Mouse (Mus musculus): Measurements from ENCODE around the gene Ywhah. TPM values are rescaled to one million over a fixed set of nuclear protein-coding genes. Genes with fewer than 3 reads are reported as not detected.

The Ywhah gene
- 15.9 and 17.6 TPM in 2 replicates for polyA plus RNA-seq (2012)

DNA sequence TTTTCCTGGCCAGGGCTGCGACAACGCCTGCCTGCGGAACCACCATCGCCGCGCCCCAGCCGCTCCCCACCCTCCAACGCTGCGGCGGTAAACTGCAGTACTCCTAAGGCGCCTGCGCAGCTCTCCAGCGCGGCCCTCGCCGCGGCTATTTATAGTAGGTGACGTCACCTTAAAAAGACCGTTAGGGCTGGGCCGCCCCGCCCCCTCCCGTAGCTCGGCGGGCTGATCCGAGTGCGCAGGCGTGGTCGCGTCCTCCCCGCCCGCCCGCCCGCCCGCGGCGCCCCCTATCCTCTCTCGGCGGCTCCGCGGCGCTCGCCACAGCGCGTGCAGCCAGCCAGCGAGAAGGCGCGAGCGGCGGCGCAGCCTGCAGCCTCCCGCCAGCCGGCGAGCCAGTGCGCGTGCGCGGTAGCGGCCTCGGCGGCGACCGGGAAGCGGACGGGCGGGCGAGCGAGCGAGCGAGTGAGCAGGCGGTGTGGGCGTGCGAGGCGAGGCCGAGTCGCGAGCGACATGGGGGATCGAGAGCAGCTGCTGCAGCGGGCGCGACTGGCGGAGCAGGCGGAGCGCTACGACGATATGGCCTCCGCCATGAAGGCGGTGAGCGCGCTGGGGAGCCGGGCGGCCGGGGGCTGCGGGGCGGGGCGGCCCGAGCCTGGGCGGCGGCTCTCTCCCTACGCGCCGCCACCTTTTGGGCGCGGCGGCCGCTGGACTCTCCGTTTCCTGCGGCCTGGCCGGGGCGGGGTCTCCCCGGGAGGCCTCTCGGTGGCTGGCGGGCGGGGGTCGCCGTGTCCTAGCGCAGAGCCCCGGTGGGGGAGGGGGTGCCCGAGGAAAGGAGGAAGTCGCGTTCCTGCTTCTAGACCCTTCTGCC lies at the start of gene Ywhah:
Gene Ywhah (plus strand): TSS at position 256 of the 865 bp plus-strand sequence.
- H3K27me3 ChIP-seq (ENCODE audit: control insufficient read depth), result peaks cover under 1% of the 10 kb centered on the region
- H3K36me3 ChIP-seq (ENCODE audit: control insufficient read depth), result peaks cover 40% of the 10 kb centered on the region
- H3K4me1 ChIP-seq (ENCODE audit: control insufficient read depth), result peaks cover 67% of the 10 kb centered on the region
- no peaks in the 10 kb centered on the region for H3K9me3 ChIP-seq (ENCODE audit: control insufficient read depth, low read length)
- H3K4me3 ChIP-seq (replicated peaks), result peak within 1 kb of the TSS; percentile 98
- no peak for TF ChIP-seq GATA1 (IDR thresholded peaks at IDR 0.05; ENCODE audit: low read length)

DNA sequence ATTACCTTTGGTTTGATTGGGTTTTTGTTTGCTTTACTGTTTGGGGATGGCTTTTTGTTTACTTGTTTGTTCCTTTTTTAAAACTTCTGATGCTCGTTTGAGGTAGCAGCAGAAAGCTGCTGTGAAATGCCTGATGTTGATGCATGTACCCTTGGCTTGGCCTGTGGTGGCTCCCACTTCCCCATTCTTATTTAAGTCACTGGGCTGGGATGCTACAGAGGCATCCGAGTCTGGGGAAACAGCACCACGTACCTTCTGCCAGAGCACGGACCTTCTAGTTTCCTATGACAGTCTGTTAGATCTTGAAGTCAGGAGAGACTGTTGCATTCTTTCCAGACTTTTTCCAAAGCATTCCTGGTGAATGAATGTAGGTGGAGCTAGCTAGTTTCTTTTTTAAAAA lies 42.1 kb upstream of the Ywhah start:
- TF ChIP-seq TAL1 (IDR thresholded peaks at IDR 0.05; ENCODE audit: low read length) (no peak), GATA1 (IDR thresholded peaks at IDR 0.05; ENCODE audit: low read length) (no peak)
- H3K9me3 ChIP-seq (ENCODE audit: control insufficient read depth, low read length), result no peaks in the 10 kb centered on the region
- H3K36me3 ChIP-seq (ENCODE audit: control insufficient read depth), result peaks cover 40% of the 10 kb centered on the region
- H3K4me1 ChIP-seq (ENCODE audit: control insufficient read depth), result peaks cover 3% of the 10 kb centered on the region
- H3K27me3 ChIP-seq (ENCODE audit: control insufficient read depth), result no peaks in the 10 kb centered on the region
- H3K4me3 ChIP-seq (replicated peaks), result no peak overlapping the region

- no peaks in the 10 kb centered on the region for H3K9me3 ChIP-seq (ENCODE audit: control insufficient read depth, low read length)
- H3K36me3 ChIP-seq (ENCODE audit: control insufficient read depth), result peaks cover 45% of the 10 kb centered on the region
- no peak overlapping the region for H3K4me3 ChIP-seq (replicated peaks)
- no peaks in the 10 kb centered on the region for H3K27me3 ChIP-seq (ENCODE audit: control insufficient read depth)
- H3K4me1 ChIP-seq (ENCODE audit: control insufficient read depth), result peaks cover 3% of the 10 kb centered on the region
- TF ChIP-seq GATA1 (IDR thresholded peaks at IDR 0.05; ENCODE audit: low read length) (no peak), TAL1 (IDR thresholded peaks at IDR 0.05; ENCODE audit: low read length) (no peak)
Observed at GRCm38 (mm10) chr5:32977179-32977578, 41.4 kb upstream of the Ywhah start.

DNA sequence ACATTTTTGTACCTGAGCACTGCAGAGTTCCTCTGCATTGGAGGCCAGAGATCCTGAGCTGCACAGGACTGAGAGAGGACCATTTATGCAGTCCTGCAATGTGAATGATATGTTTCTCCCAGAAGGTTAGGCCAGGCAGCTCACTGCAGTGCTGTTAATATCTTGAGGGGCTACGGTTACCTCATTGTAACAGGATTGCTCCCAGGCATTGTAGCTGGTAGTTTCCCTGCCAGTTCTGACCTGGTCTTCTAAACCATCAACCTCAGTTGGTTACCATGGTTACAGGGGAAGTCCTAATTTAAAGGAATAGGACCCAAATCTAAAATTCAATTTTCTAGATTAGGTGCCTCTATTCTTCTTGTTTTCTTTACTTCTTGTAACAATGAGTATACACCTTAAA lies 33.2 kb upstream of the Ywhah start:
- H3K36me3 ChIP-seq (ENCODE audit: control insufficient read depth), result peaks cover 53% of the 10 kb centered on the region

GRCm38 (mm10) chr5:32987873-32988272 lies 30.7 kb upstream of the Ywhah start:
- Histone ChIP-seq H3K4me3 (replicated peaks) (no peak overlapping the region), H3K36me3 (ENCODE audit: control insufficient read depth) (peaks cover 39% of the 10 kb centered on the region)
- TF ChIP-seq TAL1 (IDR thresholded peaks at IDR 0.05; ENCODE audit: low read length), result no peak
- no peak for TF ChIP-seq GATA1 (IDR thresholded peaks at IDR 0.05; ENCODE audit: low read length)

More for the DNA sequence above, 33.2 kb upstream of the Ywhah start:
- Histone ChIP-seq H3K27me3 (ENCODE audit: control insufficient read depth) (no peaks in the 10 kb centered on the region), H3K4me1 (ENCODE audit: control insufficient read depth) (no peaks in the 10 kb centered on the region), H3K4me3 (replicated peaks) (no peak overlapping the region), H3K9me3 (ENCODE audit: control insufficient read depth, low read length) (0 out of 2 replicates have a peak, but pooled peaks cover 3% of the 10 kb centered on the region)
- TF ChIP-seq TAL1 (IDR thresholded peaks at IDR 0.05; ENCODE audit: low read length), result no peak
- TF ChIP-seq GATA1 (IDR thresholded peaks at IDR 0.05; ENCODE audit: low read length), result no peak

GRCm38 (mm10) chr5:32989959-32990640 lies 28.5 kb upstream of the Ywhah start:
- no peak overlapping the region for H3K4me3 ChIP-seq (replicated peaks)
- no peaks in the 10 kb centered on the region for H3K9me3 ChIP-seq (ENCODE audit: control insufficient read depth, low read length)
- TF ChIP-seq TAL1 (IDR thresholded peaks at IDR 0.05; ENCODE audit: low read length) (no peak), GATA1 (IDR thresholded peaks at IDR 0.05; ENCODE audit: low read length) (no peak)
- no peaks in the 10 kb centered on the region for H3K27me3 ChIP-seq (ENCODE audit: control insufficient read depth)
- no peaks in the 10 kb centered on the region for H3K4me1 ChIP-seq (ENCODE audit: control insufficient read depth)
- peaks cover 22% of the 10 kb centered on the region for H3K36me3 ChIP-seq (ENCODE audit: control insufficient read depth)

More at GRCm38 (mm10) chr5:32987873-32988272, 30.7 kb upstream of the Ywhah start:
- 0 out of 2 replicates have a peak, but pooled peaks cover 3% of the 10 kb centered on the region for H3K9me3 ChIP-seq (ENCODE audit: control insufficient read depth, low read length)
- no peaks in the 10 kb centered on the region for H3K4me1 ChIP-seq (ENCODE audit: control insufficient read depth)
- no peaks in the 10 kb centered on the region for H3K27me3 ChIP-seq (ENCODE audit: control insufficient read depth)

DNA sequence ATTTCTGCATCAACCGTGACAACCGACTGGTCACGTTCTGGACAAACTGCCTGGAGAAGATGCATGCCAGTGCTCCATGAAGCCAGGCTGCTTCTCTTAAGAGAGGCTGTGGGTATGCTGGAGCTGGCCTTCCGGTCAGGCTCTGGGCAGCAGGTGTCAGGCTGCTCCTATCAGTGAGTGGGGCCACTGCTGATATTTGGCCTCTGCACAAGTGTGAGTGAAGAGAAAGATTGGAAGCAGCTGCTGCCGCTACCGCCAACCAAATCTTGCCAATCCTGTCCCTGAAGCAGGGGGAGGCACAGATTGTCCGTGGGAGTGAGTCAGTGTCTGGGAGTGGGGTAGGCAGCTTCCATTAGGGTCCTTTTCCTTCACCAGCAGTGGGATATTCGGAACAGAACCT lies 27.5 kb upstream of the Ywhah start:
- Histone ChIP-seq H3K4me3 (replicated peaks) (no peak overlapping the region), H3K36me3 (ENCODE audit: control insufficient read depth) (peaks cover 14% of the 10 kb centered on the region), H3K27me3 (ENCODE audit: control insufficient read depth) (no peaks in the 10 kb centered on the region), H3K9me3 (ENCODE audit: control insufficient read depth, low read length) (no peaks in the 10 kb centered on the region), H3K4me1 (ENCODE audit: control insufficient read depth) (no peaks in the 10 kb centered on the region)
- TF ChIP-seq GATA1 (IDR thresholded peaks at IDR 0.05; ENCODE audit: low read length) (no peak), TAL1 (IDR thresholded peaks at IDR 0.05; ENCODE audit: low read length) (no peak)

- Histone ChIP-seq H3K27me3 (ENCODE audit: control insufficient read depth) (no peaks in the 10 kb centered on the region; the same call in 1 of the 2 replicates), H3K36me3 (ENCODE audit: control insufficient read depth) (peaks cover 4% of the 10 kb centered on the region), H3K4me1 (ENCODE audit: control insufficient read depth) (no peaks in the 10 kb centered on the region), H3K9me3 (ENCODE audit: control insufficient read depth, low read length) (no peaks in the 10 kb centered on the region), H3K4me3 (replicated peaks) (no peak overlapping the region)
- no peak for TF ChIP-seq TAL1 (IDR thresholded peaks at IDR 0.05; ENCODE audit: low read length)
- no peak for TF ChIP-seq GATA1 (IDR thresholded peaks at IDR 0.05; ENCODE audit: low read length)
Observed at GRCm38 (mm10) chr5:32994471-32994870, 24.1 kb upstream of the Ywhah start.

GRCm38 (mm10) chr5:32995756-32996155 lies 22.9 kb upstream of the Ywhah start:
- Histone ChIP-seq H3K4me3 (replicated peaks) (no peak overlapping the region), H3K9me3 (ENCODE audit: control insufficient read depth, low read length) (no peaks in the 10 kb centered on the region), H3K27me3 (ENCODE audit: control insufficient read depth) (peaks cover 3% of the 10 kb centered on the region), H3K36me3 (ENCODE audit: control insufficient read depth) (peaks cover 4% of the 10 kb centered on the region), H3K4me1 (ENCODE audit: control insufficient read depth) (no peaks in the 10 kb centered on the region)
- TF ChIP-seq TAL1 (IDR thresholded peaks at IDR 0.05; ENCODE audit: low read length), result no peak
- no peak for TF ChIP-seq GATA1 (IDR thresholded peaks at IDR 0.05; ENCODE audit: low read length)

Data from erythroblast, embryonic 14.5 days (primary cell).